Mouse (Mus musculus) embryonic facial prominence, embryonic 12.5 days (tissue): ENCODE data around the gene Gstm3. TPM values are rescaled to one million over a fixed set of nuclear protein-coding genes. Genes with fewer than 3 reads are reported as not detected.
"Not testable (repeated sequence)": the region's sequence is repeated elsewhere in the genome, so short reads cannot be mapped to it uniquely, and the experiment has no call there.

Experiments
- ATAC-seq: fragments of 200-750 bp; cut with Nextera tagmentation; 2 replicates; pipeline ENCODE4 v1.8.0; 2017; ENCODE audit not compliant: insufficient number of reproducible peaks, insufficient read depth, low FRiP score, low TSS enrichment
- H3K27ac ChIP-seq: fragments of 300-500 bp; sonication (generic); 2 replicates; pipeline ENCODE4 v1.5.1; 2016; ENCODE audit warnings: mild to moderate bottlenecking
- H3K27me3 ChIP-seq: fragments of 300-500 bp; sonication (generic); 2 replicates; pipeline ENCODE4 v1.6.1; 2016; ENCODE audit warnings: mild to moderate bottlenecking, moderate library complexity
- H3K36me3 ChIP-seq: fragments of 300-500 bp; sonication (generic); 2 replicates; pipeline ENCODE4 v1.6.1; 2016; ENCODE audit warnings: mild to moderate bottlenecking
- H3K4me1 ChIP-seq: fragments of 300-500 bp; sonication (generic); 2 replicates; pipeline ENCODE4 v1.6.1; 2016
- H3K4me2 ChIP-seq: fragments of 300-500 bp; sonication (generic); replicated peaks from 2 replicates; pipeline ENCODE4 v1.6.1; 2016; ENCODE audit warnings: mild to moderate bottlenecking, moderate library complexity
- H3K4me3 ChIP-seq: fragments of 300-500 bp; sonication (generic); 2 replicates; pipeline ENCODE4 v1.5.1; 2016; ENCODE audit warnings: mild to moderate bottlenecking
- H3K9ac ChIP-seq: fragments of 300-500 bp; sonication (generic); 2 replicates; pipeline ENCODE4 v1.6.1; 2016; ENCODE audit warnings: mild to moderate bottlenecking, moderate library complexity
- H3K9me3 ChIP-seq: fragments of 300-500 bp; sonication (generic); 2 replicates; pipeline ENCODE4 v1.6.1; 2016; ENCODE audit warnings: mild to moderate bottlenecking, moderate library complexity
- WGBS: fragments of 180-500 bp; shearing (Covaris S2); methylation state at CpG from one replicate; pipeline ENCODE4 v1.1.7; 2016; 5-methylcytosine and 5-hydroxymethylcytosine counted together
- polyA plus RNA-seq: library from polyadenylated mRNA; unstranded; fragments of >200 nt; fragmentation: Nextera tagmentation; extraction: Ambion mirVana; gene quantifications from 2 replicates; pipeline ENCODE4 v1.2.1, GENCODE M21; 2016

Gstm3 gene
- polyA plus RNA-seq, 1 experiment from 2014 or later, result not detected

DNA sequence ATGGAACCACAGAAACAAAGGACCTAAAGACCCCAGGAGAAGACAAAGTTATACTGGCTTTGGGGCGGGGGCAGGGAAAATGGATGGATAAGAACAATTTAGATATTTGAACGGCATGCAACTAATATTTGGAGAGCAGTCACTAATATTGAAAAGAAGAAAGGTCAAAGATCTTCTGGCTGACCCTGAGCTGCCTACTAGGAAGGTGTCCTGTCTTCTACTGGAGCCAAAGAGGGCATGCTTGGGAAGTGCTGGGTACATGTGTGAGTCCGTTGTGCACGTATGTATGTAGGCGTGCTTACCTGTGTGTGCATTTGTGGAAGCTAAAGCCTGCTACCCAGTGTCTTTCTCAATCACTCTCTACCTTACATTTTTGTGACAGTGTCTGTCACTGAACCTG is 2.5 kb downstream of the Gstm3 start:
- H3K27me3 ChIP-seq, result no peaks in the 10 kb centered on the region
- no peaks in the 10 kb centered on the region for H3K36me3 ChIP-seq
- no peak overlapping the region for H3K9ac ChIP-seq
- 93% methylated on average over 5 of the region's 5 CpGs for WGBS
- no peaks in the 10 kb centered on the region for H3K9me3 ChIP-seq
- ATAC-seq, result no peak
- no peak overlapping the region for H3K27ac ChIP-seq
- no peaks in the 10 kb centered on the region for H3K4me1 ChIP-seq
- no peak overlapping the region for H3K4me3 ChIP-seq
- no peak overlapping the region for H3K4me2 ChIP-seq

DNA sequence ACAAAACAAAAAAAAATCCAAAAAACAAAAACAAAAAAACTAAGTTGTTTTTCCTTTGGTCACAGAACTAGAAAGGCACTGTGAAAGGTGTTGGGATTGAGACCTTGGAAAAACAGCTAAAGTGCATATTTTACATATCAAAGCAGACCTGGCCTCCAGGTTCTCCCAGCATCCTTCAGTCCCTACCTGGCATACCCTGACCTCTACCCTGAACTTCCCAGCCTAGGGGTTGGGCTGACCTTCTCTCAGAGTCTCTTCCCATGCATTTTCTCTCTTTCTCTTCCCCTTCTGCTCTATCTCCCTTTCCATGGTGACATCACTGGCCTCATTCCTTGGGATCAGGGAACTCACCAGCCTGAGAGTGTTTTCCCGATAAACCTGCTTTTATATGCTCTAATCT is 3.5 kb downstream of the Gstm3 start:
- H3K4me1 ChIP-seq, result no peaks in the 10 kb centered on the region
- ATAC-seq, result no peak
- 78% methylated on average over 1 of the region's 1 CpGs for WGBS

DNA sequence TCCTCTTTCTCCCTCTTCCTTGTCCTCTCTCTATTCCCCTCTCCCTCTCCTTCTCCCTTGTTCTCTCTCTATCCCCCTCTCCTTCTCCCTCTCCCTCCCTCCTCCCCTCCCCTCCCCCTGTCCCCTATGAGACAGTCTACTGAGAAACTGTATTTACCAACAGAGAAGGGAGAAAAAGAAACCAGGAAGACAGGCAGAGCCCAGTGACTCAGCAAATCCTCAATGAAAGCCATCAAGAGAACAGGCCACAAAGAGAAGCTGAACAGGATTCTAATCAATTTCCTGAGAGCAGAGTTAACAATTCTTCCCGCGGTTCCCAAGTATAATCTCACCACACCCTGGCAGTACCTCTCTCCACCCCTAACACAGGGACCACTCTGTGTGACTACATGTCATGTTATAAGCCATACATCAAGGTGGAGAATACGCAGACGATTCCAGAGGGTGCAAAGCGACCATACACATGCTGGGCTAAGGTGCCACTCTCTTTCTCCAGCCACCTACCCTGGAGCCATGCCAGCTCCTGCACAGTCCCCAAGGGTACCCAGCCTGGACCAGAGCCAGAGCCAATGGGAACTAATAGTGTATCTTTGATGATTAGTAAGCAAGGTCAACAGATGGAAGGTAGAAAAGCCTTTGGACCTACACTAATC is 4.3 kb downstream of the Gstm3 start:
- Histone ChIP-seq H3K4me2 (no peak overlapping the region), H3K4me1 (no peaks in the 10 kb centered on the region), H3K27ac (no peak overlapping the region), H3K36me3 (no peaks in the 10 kb centered on the region), H3K9ac (no peak overlapping the region), H3K4me3 (no peak overlapping the region), H3K9me3 (no peaks in the 10 kb centered on the region), H3K27me3 (no peaks in the 10 kb centered on the region)
- 72% methylated on average over 5 of the region's 5 CpGs for WGBS
- no peak for ATAC-seq

More for the DNA sequence above, 3.5 kb downstream of the Gstm3 start:
- H3K4me2 ChIP-seq, result no peak overlapping the region
- H3K27me3 ChIP-seq, result no peaks in the 10 kb centered on the region
- no peak overlapping the region for H3K4me3 ChIP-seq
- no peak overlapping the region for H3K9ac ChIP-seq
- H3K9me3 ChIP-seq, result no peaks in the 10 kb centered on the region
- H3K27ac ChIP-seq, result no peak overlapping the region
- no peaks in the 10 kb centered on the region for H3K36me3 ChIP-seq

DNA sequence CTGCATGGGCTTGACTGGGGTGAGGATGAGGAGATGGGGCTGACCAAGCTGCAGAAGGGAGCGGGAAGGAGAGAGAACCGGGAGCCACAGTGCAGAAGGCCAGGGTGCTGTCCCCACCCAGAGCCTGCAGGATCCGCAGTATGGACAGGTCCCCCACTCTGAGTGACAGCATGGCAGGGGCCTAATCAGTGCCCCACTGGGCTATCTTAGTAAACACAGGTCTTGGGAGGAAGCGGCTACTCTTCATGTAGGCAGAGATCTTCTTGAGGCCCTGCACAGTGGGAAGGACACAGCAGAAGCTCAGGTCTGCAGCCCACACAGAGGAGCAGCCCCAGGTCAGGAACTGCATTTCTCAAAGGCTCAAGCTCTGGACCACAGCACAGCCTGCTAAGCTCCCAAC is 5.1 kb downstream of the Gstm3 start:
- H3K9ac ChIP-seq, result no peak overlapping the region
- WGBS, result 86% methylated on average over 4 of the region's 4 CpGs
- ATAC-seq, result no peak

DNA sequence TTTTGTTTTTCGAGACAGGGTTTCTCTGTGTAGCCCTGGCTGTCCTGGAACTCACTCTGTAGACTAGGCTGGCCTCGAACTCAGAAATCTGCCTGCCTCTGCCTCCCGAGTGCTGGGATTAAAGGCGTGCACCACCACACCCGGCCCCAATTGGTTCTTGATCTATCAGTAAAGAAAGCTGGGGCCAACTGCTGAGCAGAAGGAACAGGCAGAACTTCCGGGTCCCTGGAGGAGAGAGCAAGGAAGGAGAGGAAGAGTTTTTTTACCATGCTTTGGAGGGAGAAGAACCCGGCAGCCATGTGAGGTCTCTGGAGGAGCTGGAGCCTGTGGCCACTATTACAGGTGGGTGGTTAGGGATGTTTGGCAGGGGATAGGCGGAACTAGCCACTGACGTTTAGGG is 13.8 kb downstream of the Gstm3 start:
- not testable (repeated sequence) for H3K9me3 ChIP-seq, ATAC-seq, H3K4me1 ChIP-seq, H3K9ac ChIP-seq, H3K4me2 ChIP-seq, H3K27me3 ChIP-seq, H3K36me3 ChIP-seq, H3K4me3 ChIP-seq, H3K27ac ChIP-seq
- WGBS, result 87% methylated on average over 9 of the region's 9 CpGs

More for the DNA sequence above, 5.1 kb downstream of the Gstm3 start:
- H3K36me3 ChIP-seq, result no peaks in the 10 kb centered on the region
- no peaks in the 10 kb centered on the region for H3K4me1 ChIP-seq
- no peak overlapping the region for H3K4me2 ChIP-seq
- H3K27me3 ChIP-seq, result no peaks in the 10 kb centered on the region
- H3K9me3 ChIP-seq, result no peaks in the 10 kb centered on the region
- no peak overlapping the region for H3K4me3 ChIP-seq
- no peak overlapping the region for H3K27ac ChIP-seq

DNA sequence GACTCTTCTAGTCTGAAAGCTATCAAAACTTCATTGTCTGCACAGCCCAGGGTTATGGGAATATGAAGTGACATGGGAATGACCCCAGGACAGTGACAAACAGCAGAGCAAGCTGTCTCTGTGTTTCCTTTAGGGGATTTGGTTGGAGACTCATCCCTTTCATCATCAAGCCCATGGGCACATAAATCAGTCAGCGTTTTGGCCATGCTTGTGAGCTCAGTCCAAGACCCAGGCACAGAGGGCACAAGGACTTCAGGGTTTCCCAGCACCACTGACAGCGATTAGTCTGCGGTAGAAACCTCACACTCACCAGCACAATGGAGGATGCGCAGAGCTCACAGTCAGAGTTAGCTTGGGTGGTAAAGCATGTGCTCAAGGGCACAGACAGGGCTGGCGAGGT is 15.2 kb downstream of the Gstm3 start:
- H3K4me3 ChIP-seq, result no peak overlapping the region
- no peak overlapping the region for H3K4me2 ChIP-seq
- H3K36me3 ChIP-seq, result no peaks in the 10 kb centered on the region
- no peak overlapping the region for H3K27ac ChIP-seq
- H3K27me3 ChIP-seq, result no peaks in the 10 kb centered on the region
- no peaks in the 10 kb centered on the region for H3K4me1 ChIP-seq
- H3K9ac ChIP-seq, result no peak overlapping the region
- no peak for ATAC-seq
- 82% methylated on average over 5 of the region's 5 CpGs for WGBS
- no peaks in the 10 kb centered on the region for H3K9me3 ChIP-seq

DNA sequence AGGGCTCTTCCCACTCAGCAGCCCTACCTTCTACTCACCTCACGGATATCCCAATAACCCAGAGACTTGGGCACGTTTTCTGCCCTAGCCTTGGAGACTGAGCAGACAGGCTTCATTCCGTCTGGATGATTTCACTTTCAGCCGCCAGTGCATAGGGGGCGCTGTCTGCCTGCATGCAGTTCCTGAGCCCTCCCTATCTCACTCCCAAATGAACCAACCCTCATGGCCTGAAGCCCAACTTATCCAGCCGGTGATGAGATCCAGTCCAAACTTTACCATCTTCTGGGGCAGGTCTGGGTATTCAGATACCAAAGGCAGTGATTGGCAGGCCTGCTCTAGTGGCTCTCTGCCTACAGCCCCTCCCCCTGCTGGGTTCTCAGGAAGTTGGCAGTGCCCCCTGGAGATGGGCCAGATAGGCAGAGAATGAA is 15.7 kb downstream of the Gstm3 start:
- no peak overlapping the region for H3K4me2 ChIP-seq
- 15% methylated on average over 6 of the region's 6 CpGs for WGBS
- H3K9ac ChIP-seq, result no peak overlapping the region
- no peak for ATAC-seq
- no peaks in the 10 kb centered on the region for H3K4me1 ChIP-seq
- H3K27ac ChIP-seq, result no peak overlapping the region
- H3K4me3 ChIP-seq, result no peak overlapping the region
- no peaks in the 10 kb centered on the region for H3K27me3 ChIP-seq
- no peaks in the 10 kb centered on the region for H3K9me3 ChIP-seq
- H3K36me3 ChIP-seq, result no peaks in the 10 kb centered on the region

DNA sequence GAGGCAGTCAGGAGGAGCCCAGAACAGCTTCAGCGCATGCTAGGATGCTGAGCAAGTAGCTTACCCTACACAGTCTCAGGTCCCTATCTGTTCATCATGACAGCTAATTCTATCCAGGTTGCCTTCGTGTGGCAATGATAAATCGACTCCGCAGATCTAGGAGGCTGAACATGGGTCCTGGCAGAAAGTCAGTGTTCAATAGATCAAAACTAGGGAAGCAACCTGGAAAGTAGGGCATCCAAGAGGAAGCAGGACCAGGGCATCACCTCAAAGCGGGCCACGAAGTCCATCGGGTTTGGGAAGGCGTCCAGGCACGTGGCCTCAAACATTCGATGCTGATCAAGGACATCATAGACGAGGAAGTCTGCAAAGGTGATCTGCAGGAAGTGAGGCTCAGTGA is 18.6 kb downstream of the Gstm3 start:
- H3K36me3 ChIP-seq, result no peaks in the 10 kb centered on the region
- peaks cover under 1% of the 10 kb centered on the region; the same call in 1 of the 2 replicates for H3K27me3 ChIP-seq
- no peaks in the 10 kb centered on the region for H3K9me3 ChIP-seq
- no peak overlapping the region for H3K4me3 ChIP-seq
- ATAC-seq, result no peak
- H3K9ac ChIP-seq, result no peak overlapping the region
- 84% methylated on average over 11 of the region's 11 CpGs for WGBS
- no peaks in the 10 kb centered on the region for H3K4me1 ChIP-seq
- no peak overlapping the region for H3K4me2 ChIP-seq
- no peak overlapping the region for H3K27ac ChIP-seq

DNA sequence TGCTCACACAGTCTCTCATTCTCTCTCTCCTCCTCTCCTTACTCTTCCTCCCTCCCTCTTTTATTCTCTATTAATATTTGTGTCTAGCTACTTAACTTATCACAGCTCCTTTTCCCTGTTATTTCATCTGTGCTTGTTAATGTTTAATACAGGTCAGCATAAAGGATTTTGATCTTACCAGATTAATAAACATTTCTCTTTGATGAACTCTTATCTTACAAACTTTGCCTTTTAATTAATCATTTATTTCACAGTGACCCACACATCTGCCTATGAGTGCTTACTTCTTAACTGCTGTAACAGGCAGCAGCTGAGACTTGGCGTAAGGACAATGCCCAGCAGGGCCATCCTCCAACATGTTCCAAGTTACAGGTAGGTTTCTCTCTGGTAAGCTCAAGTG is 19.6 kb downstream of the Gstm3 start:
- H3K9me3 ChIP-seq, H3K4me3 ChIP-seq, ATAC-seq, H3K4me2 ChIP-seq, H3K4me1 ChIP-seq, H3K27ac ChIP-seq, H3K27me3 ChIP-seq, H3K9ac ChIP-seq, H3K36me3 ChIP-seq: not testable (repeated sequence)
- 89% methylated on average over 1 of the region's 1 CpGs for WGBS

DNA sequence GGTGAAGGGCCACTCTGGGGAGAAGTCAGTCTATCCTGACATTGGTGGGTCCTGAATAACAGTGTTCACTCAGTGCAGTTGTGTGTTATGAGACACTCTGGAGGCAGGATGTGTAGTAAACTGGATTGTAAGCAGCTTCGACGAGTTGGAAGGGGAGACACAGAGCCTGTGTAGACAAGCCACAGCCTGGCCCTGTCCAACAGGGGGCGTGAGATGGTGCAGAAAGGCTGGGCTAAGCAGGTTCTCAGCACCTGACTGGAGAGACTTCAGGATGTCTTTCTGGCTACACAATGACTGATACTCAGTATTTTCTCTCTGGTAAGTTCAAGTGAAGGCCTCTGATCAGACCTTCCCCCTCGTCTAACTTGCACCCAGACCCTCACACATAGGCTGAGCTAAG is 23.4 kb downstream of the Gstm3 start:
- Histone ChIP-seq H3K27ac (no peak overlapping the region), H3K9me3 (no peaks in the 10 kb centered on the region), H3K4me2 (no peak overlapping the region), H3K9ac (no peak overlapping the region), H3K4me3 (no peak overlapping the region), H3K4me1 (no peaks in the 10 kb centered on the region), H3K27me3 (peaks cover 4% of the 10 kb centered on the region; the same call in 1 of the 2 replicates), H3K36me3 (no peaks in the 10 kb centered on the region)
- ATAC-seq, result no peak
- WGBS, result 54% methylated on average over 4 of the region's 4 CpGs

DNA sequence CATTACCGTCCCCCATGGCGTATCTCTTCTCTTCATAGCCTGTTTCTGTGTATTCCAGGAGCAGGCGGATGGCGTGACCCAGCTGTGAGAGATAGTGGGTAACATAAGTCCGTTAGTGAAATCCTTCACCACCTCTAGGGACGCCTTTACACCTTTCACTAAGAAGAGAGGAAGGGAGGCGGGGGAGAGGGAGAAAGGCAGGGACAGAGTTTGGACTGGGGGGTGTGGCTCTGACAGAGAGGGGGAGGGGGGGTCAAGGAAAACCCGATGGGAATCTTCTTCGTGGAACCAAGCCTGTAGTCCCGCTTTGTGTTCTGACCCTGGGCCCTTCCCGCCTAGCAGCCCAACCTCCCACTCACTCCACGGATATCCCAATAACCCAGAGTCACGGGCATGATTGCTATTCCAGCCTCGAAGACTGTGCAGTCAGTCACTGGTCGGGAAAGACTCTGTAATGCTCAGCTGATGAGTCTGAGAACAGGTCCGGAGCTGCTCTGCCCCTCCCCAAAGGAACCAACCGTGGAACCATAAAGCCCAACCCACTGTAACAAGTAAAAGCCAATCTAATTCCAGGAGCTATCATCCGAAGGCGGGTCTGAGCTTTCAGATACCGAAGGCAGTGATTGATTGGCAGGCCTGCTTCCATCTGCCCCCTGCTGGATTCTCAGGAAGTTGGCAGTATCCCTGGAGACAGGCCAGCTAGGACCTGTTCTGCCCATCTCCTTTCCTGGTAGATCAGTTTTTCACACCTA is 25.7 kb downstream of the Gstm3 start, which contains the start of gene Gstm6:
Gene Gstm6 (minus strand): TSS at position 511 of the 752 bp plus-strand sequence.
- H3K4me3 ChIP-seq, result peak within 1 kb of the TSS; percentile 28
- H3K9ac ChIP-seq, result peak within 1 kb of the TSS; percentile 16
- peak; percentile 26; the same call in 1 of the 2 replicates for ATAC-seq
- H3K27me3 ChIP-seq, result peaks cover 4% of the 10 kb centered on the region; the same call in 1 of the 2 replicates
- 13% methylated on average over 20 of the region's 20 CpGs for WGBS
- no peaks in the 10 kb centered on the region for H3K9me3 ChIP-seq
- no peak within 1 kb of the TSS for H3K27ac ChIP-seq
- H3K4me2 ChIP-seq, result peak within 1 kb of the TSS; percentile 49
- no peaks in the 10 kb centered on the region for H3K4me1 ChIP-seq
- no peaks in the 10 kb centered on the region for H3K36me3 ChIP-seq

DNA sequence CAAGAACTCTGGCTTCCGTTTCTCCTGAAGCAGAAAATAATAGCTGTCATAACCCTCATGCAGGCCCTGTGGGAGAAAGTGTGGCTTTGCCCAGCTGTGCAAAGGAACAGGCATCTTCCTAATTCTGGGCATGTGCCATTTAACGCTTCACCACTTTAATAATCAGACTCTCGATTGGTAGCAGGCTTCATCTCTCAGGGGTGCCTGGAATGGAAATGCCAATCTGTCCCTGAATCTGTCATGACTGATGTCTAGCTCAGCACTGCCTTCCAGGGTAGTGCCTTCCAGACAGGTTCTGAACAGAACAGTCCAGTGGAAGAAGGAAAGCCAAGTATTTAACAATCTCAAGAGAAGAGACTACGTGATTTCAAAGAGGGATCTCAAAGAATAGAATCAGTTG is 27.8 kb downstream of the Gstm3 start:
- no peak for ATAC-seq
- Histone ChIP-seq H3K9ac (no peak overlapping the region), H3K4me2 (no peak overlapping the region), H3K9me3 (no peaks in the 10 kb centered on the region), H3K27ac (no peak overlapping the region), H3K36me3 (no peaks in the 10 kb centered on the region), H3K4me3 (no peak overlapping the region), H3K27me3 (peaks cover 4% of the 10 kb centered on the region; the same call in 1 of the 2 replicates), H3K4me1 (no peaks in the 10 kb centered on the region)
- WGBS, result 84% methylated on average over 4 of the region's 4 CpGs
